Mouse (Mus musculus): ENCODE measurements around the gene Myo18b. TPM values are rescaled to one million over a fixed set of nuclear protein-coding genes. Genes with fewer than 3 reads are reported as not detected.

Myo18b gene
- total RNA-seq (2023), result 1 to 10 TPM; 3.6 to 5.6 TPM

DNA sequence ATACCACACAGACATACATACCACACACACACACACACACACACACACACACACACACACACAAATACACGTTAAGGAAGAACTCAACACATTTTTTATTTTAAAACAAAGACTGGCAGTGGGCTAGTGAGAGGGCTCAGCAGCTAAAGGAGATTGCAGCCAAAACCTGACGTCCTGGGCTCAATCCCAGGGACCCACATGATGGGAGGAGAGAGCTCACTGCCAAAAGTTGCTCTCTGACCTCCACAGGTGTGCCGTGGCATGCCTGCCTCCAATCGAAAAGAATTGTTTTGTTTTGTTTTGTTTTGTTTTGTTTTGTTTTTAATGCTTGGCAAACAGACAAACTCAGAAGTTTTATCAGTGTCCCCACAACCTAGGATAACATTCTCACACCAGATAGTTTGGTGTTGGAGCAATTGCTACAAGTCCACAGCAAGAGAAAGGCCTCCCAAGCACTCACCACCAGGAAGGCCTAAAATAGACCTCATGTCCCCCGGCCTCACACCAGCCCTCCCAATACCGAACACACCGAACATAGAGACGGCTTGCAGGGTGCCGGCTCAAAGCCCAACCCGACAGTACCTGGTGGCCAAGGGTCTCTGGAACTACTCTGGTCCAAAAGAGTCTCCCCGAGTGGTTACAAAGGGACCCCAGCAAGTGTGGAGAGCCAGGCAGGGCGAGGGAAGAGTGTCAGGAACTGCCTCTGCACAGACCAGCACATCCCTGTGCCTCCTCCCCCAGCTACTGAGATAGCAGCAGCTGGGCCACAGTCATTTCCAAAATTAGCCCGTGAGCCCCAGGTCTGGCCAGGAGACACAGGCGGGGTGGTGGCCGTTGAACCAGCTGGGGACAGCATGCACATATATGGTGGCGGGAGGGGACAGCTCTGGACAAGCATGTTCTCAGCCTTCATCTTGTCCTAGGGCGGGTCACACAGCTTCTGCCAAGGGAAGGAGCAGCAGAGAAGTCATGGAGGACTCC, at the start of gene Myo18b:
TSS of gene Myo18b (minus strand) at position 689 of the 981 bp plus-strand sequence.

Other genes starting within 250 kb of the Myo18b start
- 100 to 1,000 TPM; 420 to 507 TPM for gene Grk3, start 119.4 kb upstream of the Myo18b start, total RNA-seq (2023)
- gene Crybb2, start 173.8 kb upstream of the Myo18b start, total RNA-seq (2023), result not detected
- not detected for gene Crybb3, start 185.2 kb upstream of the Myo18b start, total RNA-seq (2023)